Mouse (Mus musculus): ENCODE data around the gene Six4. TPM values are rescaled to one million over a fixed set of nuclear protein-coding genes. Genes with fewer than 3 reads are reported as not detected.
"Not testable (repeated sequence)": the region's sequence is repeated elsewhere in the genome, so short reads cannot be mapped to it uniquely, and the experiment has no call there.

Gene Six4
- polyA plus RNA-seq, 1 experiment from 2014 or later: 2.4 TPM

DNA sequence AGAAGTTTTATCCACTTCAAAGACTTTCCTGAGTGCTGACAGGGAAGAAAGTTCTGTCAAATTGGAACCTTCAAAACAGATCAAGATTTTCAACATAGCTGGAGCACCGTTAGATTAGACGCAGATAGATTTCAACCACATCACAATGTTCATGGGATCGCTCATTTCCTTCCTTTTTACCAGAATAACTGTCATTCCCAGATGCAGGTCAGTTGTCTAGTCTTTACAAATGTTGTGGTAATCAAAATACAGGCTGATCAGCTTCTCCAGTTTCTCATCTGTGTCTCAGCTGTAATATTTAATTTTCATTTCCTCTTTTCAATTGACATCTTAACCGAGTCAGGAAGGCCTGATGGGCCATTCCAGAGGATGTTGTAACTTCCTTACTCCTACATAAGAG, 29.5 kb downstream of the Six4 start:
- no peaks in the 10 kb centered on the region for H3K27me3 ChIP-seq
- H3K9ac ChIP-seq (replicated peaks): no peak overlapping the region
- H3K27ac ChIP-seq (replicated peaks): no peak overlapping the region
- no peaks in the 10 kb centered on the region for H3K9me3 ChIP-seq
- no peaks in the 10 kb centered on the region for H3K4me1 ChIP-seq
- H3K4me2 ChIP-seq (replicated peaks): no peak overlapping the region
- WGBS: 91% methylated on average over 4 of the region's 4 CpGs
- ATAC-seq (ENCODE audit: low FRiP score, low read depth): no peak
- H3K36me3 ChIP-seq: no peaks in the 10 kb centered on the region
- no peak overlapping the region for H3K4me3 ChIP-seq

DNA sequence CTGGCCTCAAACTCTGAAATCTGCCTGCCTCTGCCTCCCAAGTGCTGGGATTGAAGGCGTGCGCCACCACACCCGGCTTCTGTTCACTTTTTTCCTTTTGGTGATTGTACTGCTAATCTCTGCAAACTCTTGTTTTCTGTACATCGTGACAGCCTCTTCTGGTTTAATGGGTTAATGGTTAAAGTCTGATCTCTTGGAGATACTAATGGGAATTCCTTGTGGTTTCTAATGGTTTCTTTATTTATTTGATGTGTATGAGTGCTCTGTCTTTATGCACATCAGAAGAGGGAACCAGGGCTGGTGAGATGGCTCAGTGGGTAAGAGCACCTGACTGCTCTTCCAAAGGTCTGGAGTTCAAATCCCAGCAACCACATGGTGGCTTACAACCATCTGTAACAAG, 31.4 kb downstream of the Six4 start:
- not testable (repeated sequence) for ATAC-seq (ENCODE audit: low FRiP score, low read depth); H3K4me3 ChIP-seq; H3K27ac ChIP-seq (replicated peaks); H3K9ac ChIP-seq (replicated peaks); H3K36me3 ChIP-seq; H3K4me2 ChIP-seq (replicated peaks); H3K9me3 ChIP-seq; H3K27me3 ChIP-seq; H3K4me1 ChIP-seq
- 95% methylated on average over 4 of the region's 4 CpGs for WGBS

DNA sequence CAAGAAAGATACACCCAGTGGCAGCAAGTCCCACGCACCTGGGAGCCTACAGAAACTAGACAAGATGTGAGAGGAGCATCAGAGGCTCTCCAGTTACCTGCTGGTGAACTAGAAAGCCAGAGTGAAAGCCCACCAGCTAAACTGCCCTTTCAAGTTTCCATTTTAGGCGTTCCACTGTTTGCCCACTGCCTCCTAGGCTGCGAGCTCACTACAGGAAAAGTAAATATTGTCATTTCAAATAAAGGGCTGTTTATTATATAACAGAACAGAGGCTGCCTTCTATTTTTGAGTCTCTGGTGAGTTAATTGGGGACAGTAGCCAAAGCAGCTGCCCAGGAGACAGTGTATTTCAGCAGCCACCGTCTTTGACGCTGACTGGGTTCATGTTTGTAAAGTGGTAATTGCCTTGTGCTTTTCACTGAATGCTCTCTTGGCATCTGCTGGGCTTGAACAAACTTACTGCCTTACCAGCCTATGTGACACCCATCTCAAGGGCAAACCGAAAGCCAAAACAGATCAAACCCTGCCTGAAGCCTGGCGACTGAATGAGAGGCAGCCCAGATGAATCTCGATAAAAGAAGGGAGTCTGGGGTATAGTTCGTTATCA, 52.3 kb downstream of the Six4 start:
- ATAC-seq (ENCODE audit: low FRiP score, low read depth): no peak
- no peak overlapping the region for H3K4me2 ChIP-seq (replicated peaks)
- no peak overlapping the region for H3K4me3 ChIP-seq
- no peaks in the 10 kb centered on the region for H3K36me3 ChIP-seq
- H3K27me3 ChIP-seq: peaks cover 30% of the 10 kb centered on the region
- no peak overlapping the region for H3K27ac ChIP-seq (replicated peaks)
- H3K9me3 ChIP-seq: no peaks in the 10 kb centered on the region
- H3K4me1 ChIP-seq: no peaks in the 10 kb centered on the region
- 67% methylated on average over 9 of the region's 9 CpGs for WGBS
- no peak overlapping the region for H3K9ac ChIP-seq (replicated peaks)

GRCm38 (mm10) chr12:73057492-73057891, 55.8 kb downstream of the Six4 start:
- Histone ChIP-seq H3K36me3 (no peaks in the 10 kb centered on the region), H3K9ac (replicated peaks) (no peak overlapping the region), H3K27me3 (peaks cover 65% of the 10 kb centered on the region), H3K27ac (replicated peaks) (no peak overlapping the region), H3K4me1 (peaks cover 17% of the 10 kb centered on the region), H3K4me2 (replicated peaks) (no peak overlapping the region), H3K4me3 (no peak overlapping the region), H3K9me3 (no peaks in the 10 kb centered on the region)
- WGBS: 90% methylated on average over 6 of the region's 6 CpGs
- ATAC-seq (ENCODE audit: low FRiP score, low read depth): no peak

GRCm38 (mm10) chr12:73055451-73055850, 57.8 kb downstream of the Six4 start:
- no peak overlapping the region for H3K9ac ChIP-seq (replicated peaks)
- H3K36me3 ChIP-seq: no peaks in the 10 kb centered on the region
- H3K27me3 ChIP-seq: peaks cover 82% of the 10 kb centered on the region
- ATAC-seq (ENCODE audit: low FRiP score, low read depth): no peak
- no peak overlapping the region for H3K4me2 ChIP-seq (replicated peaks)
- H3K9me3 ChIP-seq: no peaks in the 10 kb centered on the region
- peaks cover 17% of the 10 kb centered on the region for H3K4me1 ChIP-seq
- H3K4me3 ChIP-seq: no peak overlapping the region
- WGBS: 9% methylated on average over 5 of the region's 5 CpGs
- H3K27ac ChIP-seq (replicated peaks): no peak overlapping the region

DNA sequence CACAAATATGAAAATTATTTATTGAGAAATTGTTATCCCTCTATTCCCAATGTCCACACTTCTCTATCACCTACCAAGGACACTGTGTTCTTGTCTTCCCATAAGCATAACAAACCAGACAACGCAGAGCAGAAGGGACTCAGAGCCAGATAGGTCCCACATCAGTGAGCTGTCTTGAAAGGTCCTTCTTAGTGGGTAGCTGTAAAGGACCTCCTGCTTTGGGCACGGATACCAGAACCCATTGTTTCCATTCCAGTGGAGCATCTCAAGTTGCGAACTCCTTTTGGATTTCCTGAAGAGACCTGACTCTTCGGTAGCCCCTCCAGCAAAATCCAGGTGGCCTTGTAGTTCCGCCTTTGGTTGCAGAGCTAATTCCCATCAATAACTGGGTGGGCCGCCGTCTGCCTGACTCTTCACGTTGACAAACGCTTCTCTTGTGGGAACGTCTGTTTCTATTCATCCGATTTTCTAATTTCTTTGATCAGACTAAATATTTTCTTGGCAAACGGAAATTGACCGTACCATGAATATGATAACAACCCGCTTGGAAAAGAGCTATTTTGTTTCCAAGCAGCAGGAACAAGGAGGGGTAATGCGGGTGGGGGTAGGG, 58.6 kb downstream of the Six4 start:
- Histone ChIP-seq H3K4me3 (no peak overlapping the region), H3K27ac (replicated peaks) (no peak overlapping the region), H3K4me2 (replicated peaks) (no peak overlapping the region), H3K27me3 (peaks cover 86% of the 10 kb centered on the region), H3K36me3 (no peaks in the 10 kb centered on the region), H3K4me1 (peaks cover 17% of the 10 kb centered on the region), H3K9me3 (no peaks in the 10 kb centered on the region), H3K9ac (replicated peaks) (no peak overlapping the region)
- ATAC-seq (ENCODE audit: low FRiP score, low read depth): no peak
- 10% methylated on average over 15 of the region's 15 CpGs for WGBS

- Histone ChIP-seq H3K4me1 (peaks cover 17% of the 10 kb centered on the region), H3K36me3 (no peaks in the 10 kb centered on the region), H3K27me3 (peaks cover 94% of the 10 kb centered on the region), H3K4me3 (peak within 1 kb of the TSS; percentile 42), H3K9me3 (no peaks in the 10 kb centered on the region), H3K9ac (replicated peaks) (peak within 1 kb of the TSS; percentile 12; the same call in 1 of the 2 replicates), H3K4me2 (replicated peaks) (peak within 1 kb of the TSS; percentile 67), H3K27ac (replicated peaks) (no peak within 1 kb of the TSS)
- peak; percentile 75 for ATAC-seq (ENCODE audit: low FRiP score, low read depth)
- WGBS: under 1% methylated on average over 42 of the region's 42 CpGs
Measured at GRCm38 (mm10) chr12:73053668-73054241, 59.5 kb downstream of the Six4 start, which contains the start of gene Six1. Gene Six1 (minus strand): TSS chr12:73053887.

- peak overlapping the region; percentile 42 for H3K4me3 ChIP-seq
- H3K27ac ChIP-seq (replicated peaks): no peak overlapping the region
- ATAC-seq (ENCODE audit: low FRiP score, low read depth): no peak
- no peaks in the 10 kb centered on the region for H3K36me3 ChIP-seq
- peaks cover 95% of the 10 kb centered on the region for H3K27me3 ChIP-seq
- H3K9ac ChIP-seq (replicated peaks): 0 out of 2 replicates have a peak overlapping the region, but pooled peaks have one; percentile 12
- no peaks in the 10 kb centered on the region for H3K9me3 ChIP-seq
- peaks cover 17% of the 10 kb centered on the region for H3K4me1 ChIP-seq
- H3K4me2 ChIP-seq (replicated peaks): peak overlapping the region; percentile 67
- under 1% methylated on average over 34 of the region's 34 CpGs for WGBS
Measured at GRCm38 (mm10) chr12:73052651-73053591, 60.3 kb downstream of the Six4 start.

DNA sequence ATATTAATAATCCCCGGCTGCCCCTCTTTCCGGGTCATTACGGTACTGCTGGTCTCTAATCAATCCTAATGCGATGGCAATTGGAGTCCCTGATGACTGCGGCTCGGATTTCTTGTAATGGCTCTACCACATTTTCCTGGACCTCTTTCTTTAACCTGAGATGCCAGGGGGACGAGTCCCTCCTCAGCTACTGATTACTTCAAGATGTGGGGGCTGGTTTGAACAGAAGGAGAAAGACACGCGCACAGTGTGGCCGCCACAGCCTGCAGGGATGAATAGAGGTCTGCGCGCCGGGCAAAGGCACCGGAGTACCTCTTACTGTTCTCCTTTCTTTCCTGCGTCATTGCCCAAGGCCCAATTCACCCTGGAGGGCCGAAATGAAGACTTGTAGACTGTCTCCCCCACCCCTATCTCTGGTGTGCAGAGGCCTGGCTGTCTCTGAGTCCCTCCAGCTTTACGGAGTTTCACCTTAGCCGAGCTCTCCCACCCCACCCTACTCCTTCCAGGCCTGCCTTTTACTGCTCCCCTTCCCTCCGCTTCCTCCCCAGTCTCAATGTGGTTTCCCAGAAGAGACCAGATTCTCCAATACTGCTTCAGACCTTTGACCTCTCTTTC, 61.1 kb downstream of the Six4 start:
- Histone ChIP-seq H3K4me1 (peaks cover 17% of the 10 kb centered on the region), H3K27ac (replicated peaks) (no peak overlapping the region), H3K27me3 (peaks cover 96% of the 10 kb centered on the region), H3K36me3 (no peaks in the 10 kb centered on the region), H3K9me3 (no peaks in the 10 kb centered on the region), H3K4me3 (no peak overlapping the region), H3K9ac (replicated peaks) (no peak overlapping the region), H3K4me2 (replicated peaks) (no peak overlapping the region)
- no peak for ATAC-seq (ENCODE audit: low FRiP score, low read depth)
- WGBS: 1% methylated on average over 19 of the region's 19 CpGs

- ATAC-seq (ENCODE audit: low FRiP score, low read depth): no peak
- Histone ChIP-seq H3K4me2 (replicated peaks) (no peak overlapping the region), H3K9me3 (no peaks in the 10 kb centered on the region), H3K27ac (replicated peaks) (no peak overlapping the region), H3K9ac (replicated peaks) (no peak overlapping the region), H3K36me3 (no peaks in the 10 kb centered on the region), H3K27me3 (peaks cover 97% of the 10 kb centered on the region), H3K4me1 (peaks cover 25% of the 10 kb centered on the region), H3K4me3 (no peak overlapping the region)
- under 1% methylated on average over 15 of the region's 15 CpGs for WGBS
Measured at GRCm38 (mm10) chr12:73050811-73051580, 62.3 kb downstream of the Six4 start.

GRCm38 (mm10) chr12:73050305-73050704, 63.0 kb downstream of the Six4 start:
- under 1% methylated on average over 13 of the region's 13 CpGs for WGBS
- H3K27me3 ChIP-seq: peaks cover 97% of the 10 kb centered on the region
- H3K9me3 ChIP-seq: no peaks in the 10 kb centered on the region
- H3K4me3 ChIP-seq: no peak overlapping the region
- peaks cover 32% of the 10 kb centered on the region for H3K4me1 ChIP-seq
- no peak overlapping the region for H3K27ac ChIP-seq (replicated peaks)
- ATAC-seq (ENCODE audit: low FRiP score, low read depth): no peak
- no peak overlapping the region for H3K4me2 ChIP-seq (replicated peaks)
- no peaks in the 10 kb centered on the region for H3K36me3 ChIP-seq
- no peak overlapping the region for H3K9ac ChIP-seq (replicated peaks)
